Mouse (Mus musculus) right cerebral cortex, adult 2 months (tissue): Measurements from ENCODE around the gene Ranbp9.
"Not testable (repeated sequence)": the region's sequence is repeated elsewhere in the genome, so short reads cannot be mapped to it uniquely, and the experiment has no call there.

Experiments
- DNase-seq, 2 experiments: peaks; one replicate each; pipeline ENCODE4 v3.0.0; 2021 to 2022; ENCODE audit warnings: low spot score in 2 of 2

Gene Ranbp9

DNA sequence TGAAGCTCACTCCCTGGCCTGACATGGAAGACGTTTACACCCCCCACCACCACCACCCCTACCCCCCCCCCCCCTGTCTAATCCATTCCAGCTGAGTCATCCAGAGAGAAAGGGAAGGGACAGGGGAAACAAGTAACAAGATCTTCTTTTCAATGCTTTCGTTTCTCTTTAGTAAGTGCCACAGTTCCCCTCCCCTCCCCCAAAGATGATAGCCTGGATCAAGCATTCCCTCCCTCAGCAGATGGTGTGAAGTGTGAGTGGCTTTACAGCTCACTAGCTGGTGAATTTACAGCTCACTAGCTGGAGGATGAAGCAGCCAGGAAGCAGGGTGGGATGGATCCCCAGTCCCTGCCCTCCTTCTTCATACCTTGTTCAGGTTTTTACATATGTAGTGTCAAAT, 15.6 kb upstream of the Ranbp9 start:
- no peak for DNase-seq

DNA sequence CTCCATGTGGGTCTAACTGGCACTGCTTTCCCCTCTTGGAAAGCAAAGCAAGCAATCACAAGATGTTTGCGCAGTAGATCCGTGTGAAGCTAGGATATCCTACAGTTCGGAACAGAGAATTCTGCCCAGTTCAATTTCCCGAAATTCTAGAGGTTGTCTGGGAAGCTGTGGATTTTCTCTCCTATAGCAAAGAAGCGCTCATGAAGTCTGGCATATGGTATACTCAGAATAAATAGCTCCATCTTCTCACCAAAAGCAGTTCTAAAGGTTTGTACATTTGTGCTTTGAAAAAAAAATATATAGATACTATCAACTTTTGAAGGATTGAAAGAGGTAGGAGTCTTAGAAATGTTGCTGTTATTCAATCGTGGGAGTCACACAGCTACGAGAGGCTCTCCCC, 14.6 kb upstream of the Ranbp9 start:
- no peak for DNase-seq

DNA sequence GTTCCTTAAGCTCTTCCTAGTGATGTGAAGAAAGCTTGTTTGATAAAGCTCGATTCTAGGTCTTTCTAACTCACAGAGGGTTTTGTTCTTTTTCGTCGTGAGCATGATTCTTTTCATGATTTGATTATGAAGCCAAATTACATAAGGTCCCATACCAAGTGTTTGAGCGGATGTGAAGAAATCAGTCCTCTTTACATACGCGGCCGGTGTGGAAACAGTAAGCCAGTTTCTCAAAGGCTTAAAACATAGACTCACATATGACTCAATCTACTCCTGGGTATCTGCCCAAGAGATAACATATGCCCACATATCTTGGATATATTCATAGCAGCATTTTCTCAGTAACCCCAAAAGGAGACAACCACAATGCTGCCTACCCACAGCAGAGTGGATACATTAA, 12.6 kb upstream of the Ranbp9 start:
- no peak for DNase-seq

DNA sequence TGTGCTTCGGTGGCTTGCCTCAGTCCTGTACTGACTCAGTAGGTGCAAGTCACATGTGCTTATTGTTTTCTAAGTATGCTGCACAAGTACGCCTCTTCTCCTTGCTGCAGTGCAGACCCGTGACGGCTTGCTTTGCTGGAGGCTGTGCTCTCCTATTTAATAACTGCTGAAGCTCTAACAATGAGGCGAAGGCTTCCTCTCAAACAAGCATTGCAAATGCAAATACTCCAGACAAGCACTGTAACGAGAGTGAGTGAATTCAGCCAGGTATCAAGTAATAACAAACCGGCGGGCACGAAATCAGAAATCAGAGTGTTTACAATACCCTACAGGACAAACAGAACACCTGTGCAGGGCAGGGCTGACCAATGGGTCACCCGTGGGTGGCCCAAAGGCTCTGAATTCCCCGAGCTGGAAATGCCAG, 12.0 kb upstream of the Ranbp9 start:
- peak in 1 of 2 experiments; percentile 39 for DNase-seq

DNA sequence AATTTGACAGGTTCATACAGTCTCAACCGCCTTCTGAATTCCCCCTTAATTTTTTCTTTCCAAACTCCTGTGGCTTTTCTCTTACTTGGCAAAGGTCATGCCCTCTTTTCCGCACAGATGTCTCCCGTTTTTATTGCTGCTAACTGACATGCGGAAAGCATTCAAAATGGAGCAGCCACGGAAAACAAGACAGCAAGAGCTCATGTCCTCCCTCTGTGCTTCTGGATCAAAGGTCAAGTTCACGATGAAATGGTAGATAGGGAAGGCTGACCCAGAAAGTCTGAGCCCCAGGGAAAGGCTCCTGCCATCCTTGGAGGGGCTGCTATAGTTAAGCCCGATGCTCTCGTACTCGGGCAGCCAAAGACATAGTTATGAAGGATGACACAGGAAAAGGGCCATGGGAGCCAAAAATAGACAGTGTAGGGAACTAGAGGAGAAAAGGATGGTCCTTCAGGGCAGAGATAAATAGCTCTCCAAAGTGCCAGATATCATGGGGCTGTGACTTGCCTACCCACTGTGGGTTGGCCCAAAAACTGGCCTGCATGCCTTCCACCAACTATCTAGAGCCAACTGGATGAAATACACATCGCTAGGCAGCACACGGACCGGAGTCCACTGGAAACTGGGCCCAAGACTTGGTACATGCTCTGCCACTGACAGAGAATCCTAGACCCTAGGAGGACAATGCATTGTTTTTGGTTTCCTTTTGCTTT, 5.6 kb upstream of the Ranbp9 start:
- DNase-seq, result no peak

DNA sequence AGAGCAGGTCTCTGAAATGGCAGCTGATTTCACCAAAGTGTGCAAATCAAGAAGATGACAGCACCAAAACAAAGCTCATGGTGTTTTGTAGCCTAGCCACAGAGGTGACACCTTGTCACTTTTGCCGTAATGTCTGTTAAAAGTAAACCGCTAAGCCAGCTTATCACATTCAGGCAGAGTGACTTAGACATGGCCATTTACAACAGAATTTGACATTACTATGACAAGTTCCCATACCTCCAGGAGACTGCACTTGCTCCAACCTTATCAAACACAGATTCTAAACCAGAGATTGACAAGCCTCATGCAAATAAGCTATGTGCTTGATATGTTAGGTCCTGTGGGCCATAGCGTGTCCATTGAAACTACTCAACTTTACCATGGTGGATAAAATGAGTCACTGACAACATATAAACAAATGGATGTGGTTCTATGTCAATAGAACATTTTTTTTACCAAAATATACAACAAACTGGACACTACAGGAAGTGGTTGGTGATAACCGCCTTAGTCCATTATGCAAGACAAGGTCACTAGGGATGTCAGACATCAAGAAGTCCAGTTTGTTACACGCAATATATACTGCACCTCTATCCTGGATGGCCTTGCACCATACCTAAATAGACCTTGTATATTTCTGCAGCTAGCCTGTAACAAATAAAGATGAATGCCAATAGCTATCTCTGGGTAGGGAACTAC, 4.3 kb upstream of the Ranbp9 start:
- DNase-seq, result no peak

DNA sequence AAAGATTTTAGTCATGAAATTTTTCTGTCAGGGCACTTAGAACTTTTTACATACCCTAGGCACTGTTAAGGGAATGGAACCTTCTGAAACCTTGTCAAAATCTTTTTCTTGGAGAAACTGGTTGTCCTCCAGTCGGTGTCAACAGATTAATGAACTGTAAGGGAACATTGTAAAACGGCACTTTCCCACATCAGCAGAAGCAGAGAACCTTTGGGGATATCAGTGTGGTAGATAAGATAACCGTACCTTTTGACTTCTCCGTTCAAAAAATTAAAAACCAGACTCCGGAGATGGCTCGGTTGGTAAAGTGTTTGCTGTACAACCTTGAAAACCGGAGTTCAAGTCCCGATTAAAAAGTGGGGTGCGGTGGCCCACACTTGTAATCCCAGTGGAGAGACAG, 1.7 kb upstream of the Ranbp9 start:
- no peak for DNase-seq

DNA sequence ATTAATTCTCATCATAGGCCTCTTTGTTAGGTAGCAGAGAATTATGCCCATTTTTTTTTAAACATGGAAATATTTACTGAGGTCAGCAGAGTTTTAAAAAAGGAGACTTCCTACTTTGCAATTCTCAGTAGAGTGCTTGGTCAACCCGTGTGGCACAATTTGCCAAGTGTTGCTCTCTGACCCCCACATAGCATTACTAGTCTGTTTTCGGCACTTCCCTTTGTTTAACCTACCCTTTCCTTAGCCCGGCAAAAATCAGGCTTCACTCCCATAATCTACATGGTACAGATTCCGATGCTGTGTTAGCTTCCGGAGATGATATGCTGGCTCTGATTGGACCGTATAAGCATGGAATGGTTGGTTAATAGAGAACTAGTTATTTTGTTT, 770 bp upstream of the Ranbp9 start:
- DNase-seq, result no peak

DNA sequence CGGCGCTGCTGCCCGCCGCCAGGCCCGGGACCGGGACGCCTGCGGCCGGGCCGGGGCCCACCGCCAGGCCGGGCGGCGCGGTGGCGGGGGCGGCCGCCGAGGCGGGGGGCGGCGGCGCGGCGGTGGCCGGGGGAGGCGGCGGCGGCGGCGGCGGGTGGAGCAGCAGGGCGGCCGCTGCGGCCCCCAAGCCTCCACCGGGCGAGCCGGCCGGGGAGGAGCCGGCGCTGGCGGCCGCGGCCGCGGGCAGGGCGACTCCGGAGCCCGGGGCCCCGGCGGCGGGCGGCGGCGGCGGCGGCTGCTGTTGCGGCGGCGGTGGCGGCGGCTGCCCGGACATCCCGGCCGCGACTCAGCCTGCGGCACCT, 506 bp downstream of the Ranbp9 start:
- DNase-seq, result no peak

DNA sequence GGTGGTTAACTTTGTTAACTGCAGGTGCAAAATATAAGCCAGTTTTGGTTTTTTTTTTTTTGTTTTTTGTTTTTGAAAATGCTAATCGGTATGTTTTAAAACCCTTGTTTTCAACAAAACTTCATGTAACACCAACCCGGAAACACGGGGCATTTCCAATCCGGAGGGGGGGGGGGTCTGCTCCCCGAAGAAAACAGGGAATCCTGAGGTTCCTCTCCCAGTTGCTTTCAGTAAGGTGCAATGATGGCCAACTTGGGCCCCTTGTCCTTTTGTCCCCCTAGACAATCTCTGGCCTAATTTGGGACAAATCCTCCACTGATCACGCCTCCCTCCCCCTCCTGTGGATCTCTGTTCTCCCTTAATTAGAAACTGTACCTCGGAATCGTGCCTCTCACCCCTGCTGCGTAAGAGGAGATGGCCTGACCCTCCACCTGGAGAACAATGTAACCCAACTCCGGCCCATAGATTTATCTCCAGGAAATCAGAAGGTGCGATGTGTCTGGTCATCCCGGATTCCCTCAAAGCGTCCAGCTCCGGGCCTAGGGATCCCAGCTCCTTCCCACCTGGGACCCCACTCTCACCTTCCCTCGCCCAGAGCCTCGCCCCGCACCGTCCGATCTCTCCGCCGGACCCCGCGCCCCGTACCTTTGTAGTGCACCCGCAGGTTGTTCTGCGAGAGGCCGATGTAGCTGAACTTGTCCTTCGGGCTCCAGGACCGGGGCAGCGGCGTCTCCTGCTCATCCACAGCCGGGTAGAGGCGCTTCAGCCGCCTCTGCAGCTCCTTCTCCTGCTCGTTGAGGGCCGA, 1.1 kb downstream of the Ranbp9 start:
- peak in 1 of 2 experiments; percentile 28 for DNase-seq

DNA sequence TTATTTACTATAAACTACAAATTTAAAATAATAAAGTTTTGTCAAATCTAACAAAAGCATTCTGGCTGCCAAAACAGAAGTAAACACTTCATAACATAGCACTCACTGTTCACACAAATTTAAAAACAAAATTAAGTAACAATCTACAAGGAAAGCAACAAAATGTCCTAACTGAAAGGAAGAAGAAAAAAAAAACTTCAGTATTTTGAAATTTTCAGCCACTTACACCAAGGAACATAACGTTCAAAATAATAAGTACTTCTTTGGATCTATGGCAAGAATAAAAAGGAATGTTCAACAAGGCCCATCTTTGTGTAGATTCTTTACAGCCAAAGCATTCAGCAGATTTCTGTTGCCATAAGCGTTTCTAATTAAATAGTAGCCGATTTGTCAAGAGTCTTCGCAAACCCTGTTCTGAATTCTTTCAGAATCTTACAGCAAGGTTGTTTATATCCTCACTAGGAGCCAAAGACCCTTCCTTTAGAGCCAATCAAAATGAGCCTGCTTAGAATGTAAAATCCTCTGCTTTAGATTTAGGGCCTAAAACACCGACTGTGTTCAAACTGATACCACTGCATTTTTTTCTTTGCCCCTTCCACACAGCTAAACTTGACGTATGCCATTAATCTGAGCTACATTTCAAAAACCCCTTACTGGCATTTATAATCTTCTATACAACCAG, 1.9 kb downstream of the Ranbp9 start:
- DNase-seq, result no peak

DNA sequence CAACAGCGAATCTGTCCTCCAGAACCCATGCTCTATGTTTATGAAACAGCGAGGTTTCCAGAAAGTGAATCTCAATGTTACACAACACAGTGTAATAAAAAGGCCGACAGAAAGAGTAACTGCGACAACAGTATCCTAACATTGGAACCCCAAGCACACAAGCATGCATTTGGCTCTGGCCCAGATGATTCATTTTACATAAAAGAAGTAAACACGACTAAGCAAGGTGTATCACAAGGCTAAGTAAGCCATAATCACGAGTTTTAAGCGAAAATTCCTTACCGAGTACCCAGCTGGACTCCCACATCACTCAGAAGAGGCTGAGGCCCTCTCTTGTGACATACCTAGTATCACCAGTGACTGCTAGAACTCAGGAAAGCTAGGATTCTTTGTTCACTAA, 2.5 kb downstream of the Ranbp9 start:
- DNase-seq, result peak in 1 of 2 experiments; percentile 54

DNA sequence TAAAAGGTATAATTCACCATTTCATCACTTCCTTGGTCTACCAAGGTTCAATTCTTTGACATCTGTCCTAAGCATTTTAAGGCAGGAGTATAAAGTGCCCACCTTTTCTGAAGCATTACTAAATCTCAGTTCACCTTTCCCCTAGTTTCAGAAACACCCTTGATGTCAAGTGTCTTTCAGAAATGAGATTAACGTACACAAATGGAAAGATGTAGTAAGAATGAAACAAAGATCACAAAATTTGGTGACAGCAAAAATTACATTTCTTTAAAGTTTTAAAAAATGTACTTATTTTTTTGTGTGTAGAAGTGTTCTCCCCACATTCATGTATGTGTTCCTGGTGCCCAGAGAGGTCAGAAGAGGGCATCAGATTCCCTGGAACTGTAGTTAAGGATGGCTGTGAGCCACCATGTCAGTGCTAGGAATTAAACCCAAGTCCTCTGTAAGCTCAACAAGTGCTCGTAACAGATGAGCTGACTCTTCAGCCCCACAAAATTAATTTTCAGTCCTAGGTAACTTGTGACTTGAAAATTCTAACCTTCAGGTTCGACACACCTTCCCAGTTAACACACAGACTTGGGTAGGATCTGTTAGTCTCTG, 3.9 kb downstream of the Ranbp9 start:
- DNase-seq, result no peak

DNA sequence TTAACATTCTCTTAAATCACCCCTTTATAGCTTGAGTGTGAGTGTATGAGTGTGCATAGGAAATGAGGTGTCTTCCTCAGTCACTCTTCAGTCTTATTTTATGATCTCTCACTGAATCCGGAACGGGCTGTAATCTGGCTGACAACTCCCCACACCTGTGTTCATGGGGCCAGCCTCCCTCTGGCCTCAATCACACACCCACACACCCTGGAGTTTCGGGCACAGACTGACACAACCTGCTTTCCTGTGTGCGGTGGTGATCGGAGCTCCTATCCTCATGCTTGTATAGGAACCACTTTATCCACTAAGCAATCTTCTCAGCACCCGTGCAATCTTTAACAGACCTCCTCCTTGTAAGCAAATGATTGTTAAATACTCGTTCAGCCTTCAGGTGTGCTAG, 4.9 kb downstream of the Ranbp9 start:
- no peak for DNase-seq

DNA sequence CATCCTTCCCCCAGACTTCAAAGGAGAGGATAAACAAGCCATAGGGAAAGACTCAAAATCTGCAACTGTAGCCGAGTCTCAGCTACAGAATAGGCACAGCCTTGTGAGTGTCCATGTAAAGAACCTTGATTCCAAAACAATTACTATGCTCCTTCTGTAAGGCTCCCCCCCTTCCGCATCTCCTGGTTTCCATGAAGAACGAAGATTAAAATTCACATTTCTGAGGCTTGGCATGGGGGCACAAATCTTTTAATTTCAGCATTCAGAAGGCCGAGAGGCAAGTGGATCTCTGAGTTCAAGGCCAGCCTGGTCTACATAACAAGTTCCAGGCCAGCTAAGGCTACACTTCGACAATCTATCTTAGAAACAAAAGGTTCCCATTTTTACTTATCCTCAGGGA, 6.4 kb downstream of the Ranbp9 start:
- no peak for DNase-seq

DNA sequence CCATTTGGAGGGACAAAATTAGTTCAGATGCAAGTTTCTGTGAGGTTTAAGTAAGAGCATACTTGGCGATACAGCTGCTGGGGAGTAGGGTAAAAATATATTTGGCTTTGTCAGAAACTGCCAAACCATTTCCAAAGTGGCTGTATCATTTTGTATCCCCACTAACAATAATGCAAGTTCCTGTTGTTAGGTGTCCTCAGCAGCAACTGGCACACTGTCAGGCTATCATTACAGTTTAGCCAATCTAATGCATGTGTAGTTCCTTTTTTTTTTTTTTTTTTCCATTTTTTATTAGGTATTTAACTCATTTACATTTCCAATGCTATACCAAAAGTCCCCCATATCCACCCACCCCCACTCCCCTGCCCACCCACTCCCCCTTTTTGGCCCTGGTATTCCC, 9.2 kb downstream of the Ranbp9 start:
- not testable (repeated sequence) for DNase-seq

DNA sequence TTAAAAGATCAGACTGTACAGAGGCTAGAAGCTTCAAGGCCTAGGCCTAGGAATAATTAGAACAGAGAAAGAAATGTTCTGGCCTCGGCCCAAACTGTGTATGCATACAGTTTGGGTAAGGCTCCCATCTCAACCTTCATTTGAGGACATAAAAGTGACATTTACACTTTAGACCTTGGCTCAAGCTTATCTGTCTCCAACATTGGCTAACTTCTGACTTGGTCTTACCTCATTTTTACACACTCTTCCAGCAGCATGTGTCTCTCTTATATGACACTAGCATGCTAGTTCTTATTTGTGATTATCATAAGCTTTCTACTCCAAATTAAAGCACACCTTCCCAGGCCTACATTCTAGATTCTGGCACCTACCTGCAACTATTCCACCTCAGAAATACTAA, 11.5 kb downstream of the Ranbp9 start:
- no peak for DNase-seq

DNA sequence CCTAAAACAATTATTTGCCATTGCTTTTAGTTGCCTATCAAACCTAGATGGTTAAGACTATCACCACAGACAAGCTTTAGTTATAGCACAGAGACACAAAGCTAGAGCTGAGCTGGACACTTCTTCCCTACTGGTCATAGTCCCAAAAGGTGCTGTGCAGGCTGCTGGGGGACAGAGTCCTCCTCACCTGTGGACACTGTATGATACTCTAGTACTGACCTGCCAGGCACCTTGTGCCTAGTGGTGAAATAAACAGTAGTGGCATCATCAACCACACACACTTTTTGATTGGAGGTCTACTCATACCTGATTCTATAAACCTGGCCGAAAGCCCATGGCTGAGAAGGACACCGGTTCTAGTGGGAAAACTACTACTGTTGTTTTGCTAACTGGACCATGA, 16.5 kb downstream of the Ranbp9 start:
- DNase-seq, result no peak

DNA sequence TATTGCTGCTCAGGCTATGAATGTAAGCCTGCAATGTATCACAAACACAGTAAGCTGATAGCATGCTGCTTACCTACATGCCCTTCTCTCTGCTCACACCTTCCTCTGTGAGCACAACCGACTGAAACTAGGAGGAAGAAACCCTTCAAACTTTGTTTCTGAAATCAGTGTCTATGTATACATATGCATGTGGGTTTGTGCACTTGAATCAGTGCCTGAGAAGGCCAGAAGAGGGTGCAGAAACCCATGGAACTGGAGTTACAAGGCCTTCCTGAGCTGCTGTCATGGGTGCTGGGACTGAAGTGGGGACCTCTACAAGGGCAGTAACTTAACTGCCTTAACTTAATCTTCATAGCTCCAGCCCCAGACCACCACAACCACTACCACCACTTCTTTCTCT, 23.9 kb downstream of the Ranbp9 start:
- no peak for DNase-seq

DNA sequence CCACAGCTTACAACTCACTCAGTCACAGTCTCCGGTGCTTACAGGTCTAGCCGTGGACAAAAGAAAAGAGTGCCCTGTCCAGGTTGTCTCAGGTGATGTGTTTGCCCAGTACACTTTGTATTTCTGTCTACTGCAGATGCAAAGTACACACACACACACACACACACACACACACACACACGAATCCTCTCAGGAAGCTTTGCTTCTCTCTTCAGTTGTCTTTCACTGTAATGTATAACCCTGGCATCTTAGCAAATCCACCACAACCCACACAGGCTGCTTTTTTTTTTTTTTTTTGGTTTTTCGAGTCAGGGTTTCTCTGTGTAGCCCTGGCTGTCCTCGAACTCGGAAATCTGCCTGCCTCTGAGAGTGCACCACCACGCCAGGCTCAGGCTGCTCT, 26.7 kb downstream of the Ranbp9 start:
- DNase-seq, result no peak

DNA sequence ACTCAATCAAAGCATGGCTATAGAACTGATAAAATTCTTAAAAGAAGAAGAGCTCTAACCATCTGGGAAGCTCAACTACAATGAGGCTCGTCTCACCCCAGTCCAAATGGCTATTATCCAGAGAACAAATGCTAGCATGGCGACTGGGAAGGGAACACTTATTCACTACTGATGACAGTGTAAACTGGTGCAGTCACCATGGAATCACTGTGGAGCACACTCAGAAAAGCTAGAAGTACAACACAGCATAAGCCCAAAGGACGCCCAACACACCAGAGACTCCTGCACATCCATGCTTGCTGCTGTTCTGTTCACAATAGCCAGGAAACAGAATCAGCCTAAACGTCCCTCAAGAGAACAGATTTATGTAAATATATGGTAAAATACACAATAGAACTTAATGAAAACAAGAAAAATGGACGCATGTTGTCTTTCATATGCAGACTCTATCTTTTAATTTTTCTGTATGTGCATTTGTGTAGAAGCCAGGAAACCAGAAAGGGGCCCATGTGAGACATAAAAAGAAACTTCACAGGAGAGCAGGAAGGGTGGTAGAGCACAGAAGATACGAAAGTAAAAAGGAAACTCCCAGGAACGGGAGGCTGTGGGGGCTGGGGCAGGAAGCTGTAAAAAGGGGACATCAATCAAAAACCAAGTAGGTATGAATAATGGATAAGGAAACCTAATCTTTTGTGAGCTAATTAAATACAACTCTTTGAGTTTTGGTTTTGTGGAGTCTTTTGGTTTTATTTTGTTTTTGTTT, 28.1 kb downstream of the Ranbp9 start:
- no peak for DNase-seq
